Mouse (Mus musculus) spleen, adult 2 months (tissue): Measurements from ENCODE around the gene Apoe.

Source experiments
- CTCF ChIP-seq: fragments of 200-500 bp; IDR thresholded peaks from 2 replicates; pipeline ENCODE4 v1.5.1; 2011; ENCODE audit warnings: mild to moderate bottlenecking, inconsistent platforms; ENCODE audit not compliant: insufficient read depth, insufficient read length, insufficient replicate concordance; ENCODE audit errors: extremely low read depth
- POLR2A ChIP-seq: fragments of 200-500 bp; IDR thresholded peaks from 2 replicates; pipeline ENCODE4 v1.6.1; 2011; ENCODE audit warnings: low read depth, low read length, inconsistent platforms

DNA sequence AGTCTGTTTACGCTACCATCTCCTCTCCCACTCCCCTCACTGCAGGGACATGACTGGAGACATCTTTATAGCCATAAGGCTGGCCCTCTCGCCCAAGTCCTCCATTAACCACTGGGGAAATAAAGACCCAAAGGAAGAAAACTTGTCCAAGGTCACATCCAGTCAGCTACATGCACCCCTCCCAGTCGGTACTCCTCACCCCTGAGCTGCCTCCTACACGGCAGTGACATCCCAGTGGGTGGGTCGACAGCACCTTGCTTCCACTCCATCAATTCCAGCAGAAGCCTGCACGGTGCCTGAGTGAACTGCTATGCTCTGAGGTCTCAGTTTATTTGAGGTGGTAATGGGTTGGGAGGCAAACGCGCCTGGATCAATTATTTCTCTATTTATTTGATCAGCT, 35.0 kb downstream of the Apoe start:
- TF ChIP-seq CTCF (no peak), POLR2A (no peak)
